Mouse (Mus musculus): ENCODE measurements around the gene Htr5a. TPM values are rescaled to one million over a fixed set of nuclear protein-coding genes. Genes with fewer than 3 reads are reported as not detected.
A peak's percentile ranks its signal among the peaks of the same experiment; 100 is the strongest.

The Htr5a gene
- polyA plus RNA-seq, 1 experiment, result 2.7 TPM

- peak; percentile 60 for DNase-seq (ENCODE audit: low read depth)
- TF ChIP-seq CTCF (IDR thresholded peaks at IDR 0.05; ENCODE audit: borderline replicate concordance, extremely low read depth, insufficient read depth, insufficient read length), result no peak
- TF ChIP-seq POLR2A (IDR thresholded peaks at IDR 0.05; ENCODE audit: borderline replicate concordance, extremely low read depth, insufficient read depth, insufficient read length, poor library complexity, severe bottlenecking), result no peak
Measured at GRCm38 (mm10) chr5:27846979-27847378, 5.0 kb downstream of the Htr5a start.

- no peak for TF ChIP-seq POLR2A (IDR thresholded peaks at IDR 0.05; ENCODE audit: borderline replicate concordance, extremely low read depth, insufficient read depth, insufficient read length, poor library complexity, severe bottlenecking)
- TF ChIP-seq CTCF (IDR thresholded peaks at IDR 0.05; ENCODE audit: borderline replicate concordance, extremely low read depth, insufficient read depth, insufficient read length), result peak; percentile 34; the same call in 1 of the 2 replicates
- DNase-seq (ENCODE audit: low read depth), result peak; percentile 8
Measured at GRCm38 (mm10) chr5:27854290-27854689, 12.3 kb downstream of the Htr5a start.

GRCm38 (mm10) chr5:27855726-27856125 is 13.8 kb downstream of the Htr5a start:
- TF ChIP-seq CTCF (IDR thresholded peaks at IDR 0.05; ENCODE audit: borderline replicate concordance, extremely low read depth, insufficient read depth, insufficient read length), result no peak
- no peak for TF ChIP-seq POLR2A (IDR thresholded peaks at IDR 0.05; ENCODE audit: borderline replicate concordance, extremely low read depth, insufficient read depth, insufficient read length, poor library complexity, severe bottlenecking)
- DNase-seq (ENCODE audit: low read depth), result no peak

- DNase-seq (ENCODE audit: low read depth), result peak; percentile 90
- no peak for TF ChIP-seq CTCF (IDR thresholded peaks at IDR 0.05; ENCODE audit: borderline replicate concordance, extremely low read depth, insufficient read depth, insufficient read length)
- TF ChIP-seq POLR2A (IDR thresholded peaks at IDR 0.05; ENCODE audit: borderline replicate concordance, extremely low read depth, insufficient read depth, insufficient read length, poor library complexity, severe bottlenecking), result no peak
Measured at GRCm38 (mm10) chr5:27873240-27874082, 31.5 kb downstream of the Htr5a start.

- DNase-seq (ENCODE audit: low read depth), result no peak
- TF ChIP-seq CTCF (IDR thresholded peaks at IDR 0.05; ENCODE audit: borderline replicate concordance, extremely low read depth, insufficient read depth, insufficient read length) (no peak), POLR2A (IDR thresholded peaks at IDR 0.05; ENCODE audit: borderline replicate concordance, extremely low read depth, insufficient read depth, insufficient read length, poor library complexity, severe bottlenecking) (no peak)
Measured at GRCm38 (mm10) chr5:27874211-27874610, 32.3 kb downstream of the Htr5a start.

GRCm38 (mm10) chr5:27875341-27876105 is 33.6 kb downstream of the Htr5a start:
- peak; percentile 3 for DNase-seq (ENCODE audit: low read depth)
- TF ChIP-seq POLR2A (IDR thresholded peaks at IDR 0.05; ENCODE audit: borderline replicate concordance, extremely low read depth, insufficient read depth, insufficient read length, poor library complexity, severe bottlenecking) (no peak), CTCF (IDR thresholded peaks at IDR 0.05; ENCODE audit: borderline replicate concordance, extremely low read depth, insufficient read depth, insufficient read length) (no peak)

- DNase-seq (ENCODE audit: low read depth), result no peak
- TF ChIP-seq POLR2A (IDR thresholded peaks at IDR 0.05; ENCODE audit: borderline replicate concordance, extremely low read depth, insufficient read depth, insufficient read length, poor library complexity, severe bottlenecking), result no peak
- no peak for TF ChIP-seq CTCF (IDR thresholded peaks at IDR 0.05; ENCODE audit: borderline replicate concordance, extremely low read depth, insufficient read depth, insufficient read length)
Measured at GRCm38 (mm10) chr5:27878356-27878755, 36.4 kb downstream of the Htr5a start.

GRCm38 (mm10) chr5:27879726-27880125 is 37.8 kb downstream of the Htr5a start:
- no peak for DNase-seq (ENCODE audit: low read depth)
- TF ChIP-seq CTCF (IDR thresholded peaks at IDR 0.05; ENCODE audit: borderline replicate concordance, extremely low read depth, insufficient read depth, insufficient read length) (no peak), POLR2A (IDR thresholded peaks at IDR 0.05; ENCODE audit: borderline replicate concordance, extremely low read depth, insufficient read depth, insufficient read length, poor library complexity, severe bottlenecking) (no peak)

GRCm38 (mm10) chr5:27880329-27881036 is 38.5 kb downstream of the Htr5a start:
- no peak for TF ChIP-seq CTCF (IDR thresholded peaks at IDR 0.05; ENCODE audit: borderline replicate concordance, extremely low read depth, insufficient read depth, insufficient read length)
- TF ChIP-seq POLR2A (IDR thresholded peaks at IDR 0.05; ENCODE audit: borderline replicate concordance, extremely low read depth, insufficient read depth, insufficient read length, poor library complexity, severe bottlenecking), result no peak
- no peak for DNase-seq (ENCODE audit: low read depth)

- TF ChIP-seq CTCF (IDR thresholded peaks at IDR 0.05; ENCODE audit: borderline replicate concordance, extremely low read depth, insufficient read depth, insufficient read length) (no peak), POLR2A (IDR thresholded peaks at IDR 0.05; ENCODE audit: borderline replicate concordance, extremely low read depth, insufficient read depth, insufficient read length, poor library complexity, severe bottlenecking) (no peak)
- DNase-seq (ENCODE audit: low read depth), result no peak
Measured at GRCm38 (mm10) chr5:27881261-27881660, 39.3 kb downstream of the Htr5a start.

GRCm38 (mm10) chr5:27888080-27888479 is 46.1 kb downstream of the Htr5a start:
- TF ChIP-seq POLR2A (IDR thresholded peaks at IDR 0.05; ENCODE audit: borderline replicate concordance, extremely low read depth, insufficient read depth, insufficient read length, poor library complexity, severe bottlenecking) (no peak), CTCF (IDR thresholded peaks at IDR 0.05; ENCODE audit: borderline replicate concordance, extremely low read depth, insufficient read depth, insufficient read length) (no peak)
- DNase-seq (ENCODE audit: low read depth), result no peak

All from brain, embryonic 14.5 days (tissue).